In the genomic region with DNA sequence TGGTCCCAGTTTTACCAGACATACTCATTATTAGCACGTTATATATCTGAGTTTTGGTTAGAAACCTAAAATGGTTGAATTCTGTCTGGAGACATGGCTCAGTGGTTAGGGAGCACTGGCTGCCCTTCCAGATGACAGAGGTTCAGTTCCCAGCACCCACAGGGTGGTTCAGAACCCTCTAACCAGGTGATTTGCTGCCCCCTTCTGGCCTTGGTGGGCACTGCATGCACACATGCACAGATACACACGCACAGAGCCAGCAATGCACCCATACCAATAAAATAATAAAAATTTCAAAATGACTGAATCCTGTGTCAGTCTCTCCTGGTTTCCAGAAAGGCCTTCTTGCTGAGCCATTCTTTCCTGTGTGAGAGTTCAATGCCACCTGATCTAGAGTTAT, we compare ENCODE assay signal across 14 mouse cellular contexts. TPM values are rescaled to one million over a fixed set of nuclear protein-coding genes. Genes with fewer than 3 reads are reported as not detected.
DNase-seq lines count a peak whose midpoint lies in the region; ATAC-seq and TF ChIP-seq lines count a peak whose summit lies in the region.
"Had no signal": no experiment of that assay in that cellular context is flagged by ENCODE, and none has a peak within 500 bp of the region (broad histone marks: within the 10 kb centered on the region; RNA-seq: fewer than 3 reads in every experiment).

No protein-coding gene starts in this region.

- no peak overlapping the region for H3K4me3 ChIP-seq in layer of hippocampus, adult 2 months
- no peak overlapping the region for H3K4me3 ChIP-seq in forebrain, embryonic 12.5 days (replicated peaks)
- H3K4me3 ChIP-seq: heart, embryonic 12.5 days; lung, embryonic 15.5 days; megakaryocyte, embryonic 14.5 days had no signal

- DNase-seq in layer of hippocampus, adult 2 months (ENCODE audit: low spot score in 2 of 2), result no peak
- no peak for DNase-seq in layer of hippocampus, postnatal 25 days (ENCODE audit: extremely low spot score in 1 of 2, low spot score in 1 of 2)
- peak; percentile 23 to 44 for DNase-seq in B cell, adult 2 months
- DNase-seq in ES-CJ7 (ENCODE audit: low read depth, low spot score), result peak; percentile 59
- DNase-seq in naive thymus-derived CD4-positive, alpha-beta T cell, adult 2 months (ENCODE audit: low read depth), result peak; percentile 25
- no peak for DNase-seq in gastrocnemius, adult 8-10 months (ENCODE audit: low spot score in 2 of 2)
- DNase-seq: cerebellum, adult 8-10 months; kidney, adult 18-20 months; thymus, postnatal 25 days had no signal

- no peak overlapping the region for H3K9ac ChIP-seq in forebrain, embryonic 12.5 days
- H3K9ac ChIP-seq: heart, embryonic 12.5 days; lung, embryonic 15.5 days had no signal

- H3K9me3 ChIP-seq in forebrain, embryonic 12.5 days, result peaks cover 3% of the 10 kb centered on the region; the same call in 1 of the 2 replicates
- H3K9me3 ChIP-seq: lung, embryonic 15.5 days had no signal

- ATAC-seq in forebrain, embryonic 12.5 days (ENCODE audit: low FRiP score), result no peak
- ATAC-seq: activated CD4-positive, CD25-positive, alpha-beta regulatory T cell, adult 4 months had no signal

- peaks cover 8% of the 10 kb centered on the region for H3K4me1 ChIP-seq in forebrain, embryonic 12.5 days

- H3K27ac ChIP-seq in layer of hippocampus, adult 2 months, result no peak overlapping the region
- H3K27ac ChIP-seq in forebrain, embryonic 12.5 days, result no peak overlapping the region
- H3K27ac ChIP-seq: lung, embryonic 15.5 days had no signal

- no peak overlapping the region for H3K4me2 ChIP-seq in forebrain, embryonic 12.5 days
- H3K4me2 ChIP-seq: heart, embryonic 12.5 days; lung, embryonic 15.5 days had no signal

- peak; percentile 57 for TF ChIP-seq CTCF in layer of hippocampus, adult 2 months (conservative IDR thresholded peaks at IDR 0.05)

- WGBS in forebrain, embryonic 12.5 days, result 93% methylated on average over 2 of the region's 2 CpGs

- H3K36me3 ChIP-seq in forebrain, embryonic 12.5 days (replicated peaks), result no peaks in the 10 kb centered on the region
- H3K36me3 ChIP-seq: heart, embryonic 12.5 days; lung, embryonic 15.5 days had no signal

- peaks cover 8% of the 10 kb centered on the region for H3K27me3 ChIP-seq in forebrain, embryonic 12.5 days
- H3K27me3 ChIP-seq: heart, embryonic 12.5 days; lung, embryonic 15.5 days had no signal

RNA-seq across cellular contexts. Expression of a gene that starts 3.9 kb away (rescaled TPM):
- 10 to 100 TPM; 23.3 to 24.7 TPM for total RNA-seq in layer of hippocampus, adult 2 months (2021)
- total RNA-seq in layer of hippocampus, postnatal 25 days (2021), result 10 to 100 TPM; 25.5 to 28.5 TPM
- 10 to 100 TPM; 26.2 to 31.3 (median 28.5) TPM for total RNA-seq in gastrocnemius, adult 8-10 months (2022)
- 107 and 114 TPM in 2 replicates for polyA plus RNA-seq in forebrain, embryonic 12.5 days (2016; fragmentation: Nextera tagmentation; extraction: Ambion mirVana)

RNA-seq across cellular contexts. Expression of a gene that starts 19.0 kb away (rescaled TPM):
- total RNA-seq in layer of hippocampus, adult 2 months (2021), result 10 to 100 TPM; 20.1 to 20.3 TPM
- total RNA-seq in layer of hippocampus, postnatal 25 days (2021), result 10 to 100 TPM; 17.4 to 18.4 TPM
- 10 to 100 TPM; 22.4 to 28.6 (median 23.5) TPM for total RNA-seq in gastrocnemius, adult 8-10 months (2022)
- 18.8 and 22.3 TPM in 2 replicates for polyA plus RNA-seq in forebrain, embryonic 12.5 days (2016; fragmentation: Nextera tagmentation; extraction: Ambion mirVana)

Comparison
In these comparisons a context has a peak if more than half of its experiments do, and no peak if none do; other contexts are left out.
1. DNase-seq: peak in B cell, adult 2 months (2 of 2), ES-CJ7 (single experiment) and naive thymus-derived CD4-positive, alpha-beta T cell, adult 2 months (single experiment); none in layer of hippocampus, adult 2 months (0 of 2), layer of hippocampus, postnatal 25 days (0 of 2) and gastrocnemius, adult 8-10 months (0 of 2).